Mouse (Mus musculus): Measurements from ENCODE around the gene Armc9.

DNA sequence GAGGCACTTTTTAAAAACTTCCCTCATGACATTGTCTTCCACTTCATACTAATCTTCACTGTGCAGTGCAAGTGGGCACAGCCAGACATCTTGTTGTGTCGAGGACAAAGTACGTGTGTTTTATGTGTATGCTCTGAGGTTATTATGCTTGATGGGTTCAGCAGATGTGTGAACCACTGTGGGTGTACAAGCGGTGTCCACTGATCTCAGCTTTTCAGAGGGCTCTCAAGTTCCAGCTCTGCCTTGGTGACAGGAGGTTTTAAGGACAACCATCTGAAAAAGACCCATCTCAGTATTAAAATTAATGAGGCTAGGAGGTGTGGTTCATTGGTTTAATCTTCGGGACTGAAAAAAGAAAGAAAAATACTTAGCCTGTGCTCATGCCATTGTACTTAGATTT, 35.0 kb upstream of the Armc9 start:
- TF ChIP-seq CTCF (IDR thresholded peaks at IDR 0.05; ENCODE audit: extremely low read depth, insufficient read depth, low read length) = no peak
- no peak for TF ChIP-seq POLR2A (IDR thresholded peaks at IDR 0.05; ENCODE audit: extremely low read depth, insufficient read depth, low read length)
